Mouse (Mus musculus) kidney, postnatal 0 days (tissue): ENCODE data around the gene Idi2. TPM values are rescaled to one million over a fixed set of nuclear protein-coding genes. Genes with fewer than 3 reads are reported as not detected.

Source experiments
- ATAC-seq: fragments of 200-750 bp; cut with Nextera tagmentation; replicated peaks from 2 replicates; pipeline ENCODE4 v1.8.0; 2017; ENCODE audit warnings: low read depth, moderate number of reproducible peaks, moderate TSS enrichment, moderate library complexity; ENCODE audit not compliant: low FRiP score
- DNase-seq: peaks from one replicate; pipeline ENCODE4 v3.0.0-alpha.2; 2016; ENCODE audit warnings: low spot score
- H3K27ac ChIP-seq: fragments of 300-500 bp; sonication (generic); 2 replicates; pipeline ENCODE4 v1.5.1; 2014; ENCODE audit warnings: mild to moderate bottlenecking
- H3K27me3 ChIP-seq: fragments of 300-500 bp; sonication (generic); 2 replicates; pipeline ENCODE4 v1.6.1; 2014; ENCODE audit warnings: low read length, mixed read lengths; ENCODE audit not compliant: insufficient read depth
- H3K36me3 ChIP-seq: fragments of 300-500 bp; sonication (generic); 2 replicates; pipeline ENCODE4 v1.6.1; 2014; ENCODE audit warnings: low read length, mixed read lengths; ENCODE audit not compliant: insufficient read depth
- H3K4me1 ChIP-seq: fragments of 300-500 bp; sonication (generic); replicated peaks from 2 replicates; pipeline ENCODE4 v1.6.1; 2014; ENCODE audit warnings: antibody characterized with exemption, low read length, mixed read lengths; ENCODE audit not compliant: insufficient read depth
- H3K4me2 ChIP-seq: fragments of 300-500 bp; sonication (generic); 2 replicates; pipeline ENCODE4 v1.6.1; 2014; ENCODE audit warnings: mild to moderate bottlenecking, low read length, moderate library complexity, mixed read lengths
- H3K4me3 ChIP-seq: fragments of 300-500 bp; sonication (generic); replicated peaks from 2 replicates; pipeline ENCODE4 v1.5.1; 2014; ENCODE audit warnings: low read depth, low read length
- H3K9ac ChIP-seq: fragments of 300-500 bp; sonication (generic); 2 replicates; pipeline ENCODE4 v1.6.1; 2014; ENCODE audit warnings: low read depth, low read length
- H3K9me3 ChIP-seq: fragments of 300-500 bp; sonication (generic); replicated peaks from 2 replicates; pipeline ENCODE4 v1.6.1; 2016; ENCODE audit warnings: low read length, inconsistent platforms, mixed read lengths
- CTCF ChIP-seq: IDR thresholded peaks from 2 replicates; pipeline ENCODE4 v1.5.1; 2016; ENCODE audit warnings: antibody characterized with exemption, low read depth, mild to moderate bottlenecking, moderate library complexity
- WGBS: fragments of 180-500 bp; shearing (Covaris S2); extraction: QIAGEN DNeasy Blood & Tissue Kit; methylation state at CpG from one replicate; pipeline ENCODE4 v1.1.7; 2014; 5-methylcytosine and 5-hydroxymethylcytosine counted together
- microRNA-seq: library from miRNA; unstranded; fragments of <30 nt; microRNA quantifications from one replicate; pipeline ENCODE4, GENCODE M21; 2016
- polyA plus RNA-seq: library from polyadenylated mRNA; unstranded; fragments of >200 nt; fragmentation: Nextera tagmentation; extraction: Ambion mirVana; gene quantifications from 2 replicates; pipeline ENCODE4 v1.2.1, GENCODE M21; 2015

Idi2 gene
- polyA plus RNA-seq, 1 experiment from 2014 or later, result not detected

DNA sequence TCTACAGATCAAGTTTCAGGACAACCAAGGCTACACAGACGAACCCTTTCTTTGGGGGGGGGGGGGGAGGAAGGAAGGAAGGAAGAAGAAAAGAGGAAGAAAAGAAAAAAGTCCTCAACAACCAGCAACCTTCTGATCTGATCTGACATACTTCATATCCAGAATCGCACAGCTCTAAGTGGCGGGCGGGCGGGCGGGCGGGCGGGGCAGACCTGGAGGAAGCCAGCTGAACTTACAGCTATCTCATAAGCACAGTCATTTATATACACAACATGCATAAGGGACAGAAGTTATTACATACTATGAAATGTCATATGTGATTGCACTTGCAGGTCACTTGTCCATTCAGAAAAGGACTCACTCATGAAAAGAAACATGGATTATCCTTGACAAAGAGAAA lies 46.8 kb downstream of the Idi2 start:
- ATAC-seq, result no peak
- no peak for TF ChIP-seq CTCF
- 85% methylated on average over 8 of the region's 8 CpGs for WGBS
- no peak overlapping the region for H3K4me2 ChIP-seq
- no peak overlapping the region for H3K27ac ChIP-seq
- DNase-seq, result no peak
- H3K9ac ChIP-seq, result no peak overlapping the region
- no peaks in the 10 kb centered on the region for H3K36me3 ChIP-seq
- H3K4me1 ChIP-seq, result peaks cover 6% of the 10 kb centered on the region; the same call in 1 of the 2 replicates
- H3K27me3 ChIP-seq, result no peaks in the 10 kb centered on the region
- no peak overlapping the region for H3K4me3 ChIP-seq
- no peaks in the 10 kb centered on the region for H3K9me3 ChIP-seq

DNA sequence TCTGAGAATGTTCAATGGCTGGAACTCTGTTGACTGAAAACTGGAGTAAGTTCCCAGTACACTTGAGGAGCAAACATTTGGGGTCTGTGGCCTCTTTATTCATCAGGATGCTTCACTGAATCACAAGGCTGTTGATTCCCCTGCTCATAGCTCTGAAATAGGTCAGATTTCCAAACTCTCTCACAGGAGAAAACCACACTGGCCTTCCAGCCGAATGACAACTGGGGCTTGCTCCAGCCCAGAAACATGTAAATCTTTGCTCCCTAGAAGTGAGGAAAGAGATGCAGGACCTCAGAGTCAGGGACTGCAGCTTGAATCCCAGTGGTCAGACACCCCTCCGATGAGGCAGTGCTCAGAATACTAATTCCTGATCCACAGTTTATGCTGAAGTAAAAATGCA lies 50.6 kb downstream of the Idi2 start:
- Histone ChIP-seq H3K4me2 (no peak overlapping the region), H3K9ac (no peak overlapping the region), H3K4me1 (no peaks in the 10 kb centered on the region), H3K36me3 (no peaks in the 10 kb centered on the region), H3K27ac (no peak overlapping the region), H3K9me3 (no peaks in the 10 kb centered on the region), H3K27me3 (no peaks in the 10 kb centered on the region), H3K4me3 (no peak overlapping the region)
- WGBS, result 74% methylated on average over 2 of the region's 2 CpGs
- ATAC-seq, result no peak
- TF ChIP-seq CTCF, result no peak
- no peak for DNase-seq

Small RNAs within 50 kb of the gene (microRNA-seq; reads per million reads assigned to microRNA genes)
- not detected for gene Gm22750

Other genes with a start within 250 kb of the Idi2 start
- 15.0 and 15.5 TPM in 2 replicates for gene Wdr37, start 81.0 kb upstream of the Idi2 start, polyA plus RNA-seq
- 46.9 and 47.1 TPM in 2 replicates for gene Idi1, start 67.4 kb upstream of the Idi2 start, polyA plus RNA-seq
- gene Gm9745, start 4.6 kb upstream of the Idi2 start, polyA plus RNA-seq, result not detected in 2 replicates
- 61.0 and 65.4 TPM in 2 replicates for gene Gtpbp4, start 43.2 kb downstream of the Idi2 start, polyA plus RNA-seq
- gene Larp4b, start 141.0 kb downstream of the Idi2 start, polyA plus RNA-seq, result 27.4 and 27.9 TPM in 2 replicates